Mouse (Mus musculus) stomach, postnatal 0 days (tissue): Measurements from ENCODE around the gene Rcan1.

ENCODE experiments used
- CTCF ChIP-seq: IDR thresholded peaks from 2 replicates; pipeline ENCODE4 v1.5.1; 2016; ENCODE audit warnings: antibody characterized with exemption, low read depth, mild to moderate bottlenecking, moderate library complexity
- EP300 ChIP-seq: optimal IDR thresholded peaks from 2 replicates; pipeline ENCODE3; 2016; ENCODE audit warnings: antibody characterized with exemption

DNA sequence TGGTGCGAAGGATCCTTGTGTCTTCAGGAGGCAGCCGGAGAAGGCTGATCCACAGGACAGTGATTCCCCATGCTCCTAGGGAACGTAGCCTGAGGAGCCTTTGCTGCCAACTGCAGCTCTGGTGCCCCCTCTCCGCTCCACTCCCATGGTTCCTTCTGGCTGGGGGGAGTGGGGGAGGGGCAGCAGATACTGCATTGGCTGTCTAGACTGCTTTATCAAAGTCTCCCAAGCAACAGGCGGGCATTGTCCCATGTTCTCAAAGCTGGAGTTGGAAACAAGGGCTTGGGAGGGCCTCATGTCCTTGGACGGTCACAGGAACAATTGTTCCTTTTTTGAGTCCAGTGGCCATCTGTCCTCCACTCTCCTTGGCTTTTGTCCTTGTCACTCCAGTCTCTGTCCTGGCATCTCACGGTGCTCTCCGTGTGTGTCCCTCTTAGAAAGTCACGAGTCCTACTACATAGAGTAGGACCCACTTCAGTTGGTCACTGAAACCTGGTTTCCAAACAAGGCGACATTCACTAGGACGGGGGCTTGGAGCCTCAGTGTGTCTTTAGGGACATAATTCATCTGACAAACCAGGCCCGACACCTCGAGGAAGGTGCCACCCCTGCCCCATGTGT lies 124.3 kb downstream of the Rcan1 start:
- TF ChIP-seq EP300 (no peak), CTCF (no peak)
